Mouse (Mus musculus): ENCODE results near the gene 4933405L10Rik.

DNA sequence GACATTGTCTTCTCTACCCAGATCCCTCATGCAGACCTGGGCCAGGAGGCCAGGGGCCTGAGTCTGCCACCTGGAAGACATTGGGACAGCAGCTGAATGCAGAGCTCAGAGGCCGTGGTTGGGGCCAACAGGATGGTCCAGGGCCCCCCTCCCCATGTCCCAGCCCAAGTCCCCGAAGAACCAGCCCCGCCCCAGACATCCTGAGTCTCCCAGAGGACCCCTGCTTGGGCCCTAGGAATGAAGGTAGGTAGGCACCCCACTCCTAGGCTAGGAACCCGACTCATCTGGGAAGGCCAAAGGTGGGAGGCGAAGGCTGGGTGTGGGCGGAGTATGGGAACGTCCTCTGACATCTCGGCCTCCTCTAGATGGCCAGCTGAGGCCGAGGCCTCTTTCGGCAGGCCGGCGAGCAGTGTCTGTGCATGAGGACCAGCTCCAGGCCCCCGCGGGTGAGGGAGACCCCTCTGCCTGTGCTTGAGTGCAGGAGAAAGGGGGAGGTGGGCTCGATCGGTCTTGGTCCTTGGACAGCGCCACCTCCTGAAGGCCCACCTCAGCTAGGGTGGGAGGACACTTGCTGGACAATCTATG is 10.2 kb upstream of the 4933405L10Rik start:
- no peak for TF ChIP-seq CTCF (IDR thresholded peaks at IDR 0.05; ENCODE audit: borderline replicate concordance, control insufficient read depth, extremely low read depth, insufficient read depth, low read length, poor library complexity)
- no peak for TF ChIP-seq POLR2A (IDR thresholded peaks at IDR 0.05; ENCODE audit: control insufficient read depth, extremely low read depth, insufficient read depth, low read length, poor library complexity)

Data from thymus, adult 2 months (tissue).